8 mouse cellular contexts compared by ENCODE assay signal in genomic region chr2:73066307-73067167, GRCm38 (mm10).
DNase-seq lines count a peak whose midpoint lies in the region; ATAC-seq and TF ChIP-seq lines count a peak whose summit lies in the region.

No protein-coding gene starts in this region.

- peak; percentile 37; the same call in 1 of the 2 replicates for TF ChIP-seq CTCF in liver, embryonic 14.5 days (IDR thresholded peaks at IDR 0.05; ENCODE audit: low read depth)

- H3K36me3 ChIP-seq in hindbrain, embryonic 11.5 days (ENCODE audit: control insufficient read depth, insufficient read depth, low read length): no peaks in the 10 kb centered on the region
- H3K36me3 ChIP-seq in hindbrain, embryonic 13.5 days: no peaks in the 10 kb centered on the region
- H3K36me3 ChIP-seq in embryonic facial prominence, embryonic 11.5 days (replicated peaks; ENCODE audit: control insufficient read depth, insufficient read depth, low read depth, low read length): no peaks in the 10 kb centered on the region
- H3K36me3 ChIP-seq in intestine, embryonic 14.5 days (ENCODE audit: control insufficient read depth, insufficient read depth, low read length): no peaks in the 10 kb centered on the region
- H3K36me3 ChIP-seq in liver, embryonic 14.5 days (replicated peaks; ENCODE audit: control insufficient read depth, insufficient read depth, low read depth): no peaks in the 10 kb centered on the region

- ATAC-seq in hindbrain, embryonic 11.5 days (ENCODE audit: low FRiP score): no peak
- no peak for ATAC-seq in hindbrain, embryonic 13.5 days (ENCODE audit: low FRiP score)
- no peak for ATAC-seq in embryonic facial prominence, embryonic 11.5 days (replicated peaks; ENCODE audit: insufficient number of reproducible peaks, low FRiP score, low TSS enrichment, low read depth)
- no peak for ATAC-seq in intestine, embryonic 14.5 days (replicated peaks; ENCODE audit: low FRiP score, low TSS enrichment, low read depth)
- ATAC-seq in liver, embryonic 14.5 days (ENCODE audit: insufficient read depth): peak; percentile 38; the same call in 1 of the 2 replicates

- H3K9me3 ChIP-seq in hindbrain, embryonic 11.5 days (ENCODE audit: control insufficient read depth, low read length): no peaks in the 10 kb centered on the region
- H3K9me3 ChIP-seq in hindbrain, embryonic 13.5 days: no peaks in the 10 kb centered on the region
- H3K9me3 ChIP-seq in embryonic facial prominence, embryonic 11.5 days (replicated peaks; ENCODE audit: control insufficient read depth, low read length): no peaks in the 10 kb centered on the region
- no peaks in the 10 kb centered on the region for H3K9me3 ChIP-seq in intestine, embryonic 14.5 days (ENCODE audit: control insufficient read depth, low read length)
- H3K9me3 ChIP-seq in liver, embryonic 14.5 days (ENCODE audit: control insufficient read depth, low read length): no peaks in the 10 kb centered on the region

- H3K27me3 ChIP-seq in hindbrain, embryonic 11.5 days (ENCODE audit: control insufficient read depth, insufficient read depth, low read length): no peaks in the 10 kb centered on the region
- H3K27me3 ChIP-seq in hindbrain, embryonic 13.5 days: peaks cover 6% of the 10 kb centered on the region; the same call in 1 of the 2 replicates
- no peaks in the 10 kb centered on the region for H3K27me3 ChIP-seq in embryonic facial prominence, embryonic 11.5 days (ENCODE audit: control insufficient read depth, insufficient read depth, low read length)
- no peaks in the 10 kb centered on the region for H3K27me3 ChIP-seq in intestine, embryonic 14.5 days (replicated peaks; ENCODE audit: control insufficient read depth, insufficient read depth, low read length)
- no peaks in the 10 kb centered on the region; the same call in 1 of the 2 replicates for H3K27me3 ChIP-seq in liver, embryonic 14.5 days (ENCODE audit: control insufficient read depth, insufficient read depth, low read length)

- DNase-seq in hindbrain, embryonic 11.5 days (ENCODE audit: low spot score): peak; percentile 33
- peak; percentile 56 for DNase-seq in embryonic facial prominence, embryonic 11.5 days (ENCODE audit: low spot score)
- peak; percentile 65 for DNase-seq in intestine, embryonic 14.5 days (ENCODE audit: low spot score)
- DNase-seq in liver, embryonic 14.5 days (ENCODE audit: low read depth in 3 of 3, low spot score in 3 of 3): no peak
- no peak for DNase-seq in frontal cortex, postnatal 14 days (ENCODE audit: low spot score in 2 of 2)
- DNase-seq in adrenal gland, adult 18-20 months (ENCODE audit: low spot score in 2 of 2): no peak
- DNase-seq in frontal cortex, postnatal 10 days (ENCODE audit: low spot score in 2 of 2): no peak

- no peak overlapping the region for H3K9ac ChIP-seq in hindbrain, embryonic 11.5 days (ENCODE audit: low read depth, low read length)
- no peak overlapping the region for H3K9ac ChIP-seq in hindbrain, embryonic 13.5 days
- H3K9ac ChIP-seq in embryonic facial prominence, embryonic 11.5 days (replicated peaks; ENCODE audit: low read length): no peak overlapping the region
- no peak overlapping the region for H3K9ac ChIP-seq in intestine, embryonic 14.5 days (ENCODE audit: low read length)
- H3K9ac ChIP-seq in liver, embryonic 14.5 days (replicated peaks): 0 out of 2 replicates have a peak overlapping the region, but pooled peaks have one; percentile 6

- H3K4me3 ChIP-seq in hindbrain, embryonic 11.5 days (ENCODE audit: low read depth, low read length): no peak overlapping the region
- H3K4me3 ChIP-seq in hindbrain, embryonic 13.5 days: no peak overlapping the region
- H3K4me3 ChIP-seq in embryonic facial prominence, embryonic 11.5 days (ENCODE audit: low read depth, low read length): no peak overlapping the region
- no peak overlapping the region for H3K4me3 ChIP-seq in intestine, embryonic 14.5 days (ENCODE audit: low read depth, low read length)
- peak overlapping the region in 1 of 2 experiments; percentile 21; a peak in 1 of 4 replicates for H3K4me3 ChIP-seq in liver, embryonic 14.5 days (ENCODE audit: insufficient read depth in 1 of 2, low read depth in 2 of 2, low read length in 2 of 2)

- H3K4me1 ChIP-seq in hindbrain, embryonic 11.5 days (replicated peaks; ENCODE audit: control insufficient read depth, insufficient read depth, low read length): no peaks in the 10 kb centered on the region
- 0 out of 2 replicates have a peak, but pooled peaks cover 2% of the 10 kb centered on the region for H3K4me1 ChIP-seq in hindbrain, embryonic 13.5 days (replicated peaks)
- no peaks in the 10 kb centered on the region for H3K4me1 ChIP-seq in embryonic facial prominence, embryonic 11.5 days (ENCODE audit: control insufficient read depth, insufficient read depth, low read length)
- no peaks in the 10 kb centered on the region for H3K4me1 ChIP-seq in intestine, embryonic 14.5 days (replicated peaks; ENCODE audit: control insufficient read depth, insufficient read depth, low read length)
- H3K4me1 ChIP-seq in liver, embryonic 14.5 days (replicated peaks; ENCODE audit: control insufficient read depth in 2 of 2, insufficient read depth in 2 of 2, low read length in 1 of 2): peaks cover 9 to 10% of the 10 kb centered on the region in 2 experiments

- no peak overlapping the region for H3K4me2 ChIP-seq in hindbrain, embryonic 11.5 days (replicated peaks; ENCODE audit: low read depth, low read length)
- H3K4me2 ChIP-seq in hindbrain, embryonic 13.5 days: no peak overlapping the region
- H3K4me2 ChIP-seq in embryonic facial prominence, embryonic 11.5 days (ENCODE audit: low read depth, low read length): peak overlapping the region; percentile 17; the same call in 1 of the 2 replicates
- H3K4me2 ChIP-seq in intestine, embryonic 14.5 days (ENCODE audit: low read length): peak overlapping the region; percentile 18; the same call in 1 of the 2 replicates
- H3K4me2 ChIP-seq in liver, embryonic 14.5 days (ENCODE audit: low read depth): peak overlapping the region; percentile 31

- 34% methylated on average over 20 of the region's 20 CpGs for WGBS in hindbrain, embryonic 11.5 days
- 32% methylated on average over 20 of the region's 20 CpGs for WGBS in hindbrain, embryonic 13.5 days
- 23% methylated on average over 20 of the region's 20 CpGs for WGBS in embryonic facial prominence, embryonic 11.5 days
- WGBS in intestine, embryonic 14.5 days: 18% methylated on average over 20 of the region's 20 CpGs
- 10% methylated on average over 20 of the region's 20 CpGs for WGBS in liver, embryonic 14.5 days (ENCODE audit: insufficient replicate concordance)

- H3K27ac ChIP-seq in hindbrain, embryonic 11.5 days (ENCODE audit: low read depth, low read length): no peak overlapping the region
- no peak overlapping the region for H3K27ac ChIP-seq in hindbrain, embryonic 13.5 days
- H3K27ac ChIP-seq in embryonic facial prominence, embryonic 11.5 days (replicated peaks; ENCODE audit: low read depth, low read length): no peak overlapping the region
- H3K27ac ChIP-seq in intestine, embryonic 14.5 days (ENCODE audit: low read depth): 0 out of 2 replicates have a peak overlapping the region, but pooled peaks have one; percentile 1
- H3K27ac ChIP-seq in liver, embryonic 14.5 days: no peak overlapping the region

- TF ChIP-seq EP300 in liver, embryonic 14.5 days (IDR thresholded peaks at IDR 0.05; ENCODE audit: low read depth): no peak

Comparison
In these comparisons a context has a peak if more than half of its experiments do, and no peak if none do; other contexts are left out.
1. DNase-seq: peak in hindbrain, embryonic 11.5 days (single experiment), embryonic facial prominence, embryonic 11.5 days (single experiment) and intestine, embryonic 14.5 days (single experiment); none in liver, embryonic 14.5 days (0 of 3), frontal cortex, postnatal 14 days (0 of 2), adrenal gland, adult 18-20 months (0 of 2) and frontal cortex, postnatal 10 days (0 of 2).
2. H3K4me2 ChIP-seq: peak in embryonic facial prominence, embryonic 11.5 days (single experiment), intestine, embryonic 14.5 days (single experiment) and liver, embryonic 14.5 days (single experiment); none in hindbrain, embryonic 11.5 days (single experiment) and hindbrain, embryonic 13.5 days (single experiment).